Mouse (Mus musculus) ZHBTc4 (cell line): ENCODE results near the gene Stambp.

ENCODE experiments used
- DNase-seq: peaks from one replicate; pipeline ENCODE4 v3.0.0-alpha.2; 2011; ENCODE audit warnings: low read depth, low spot score

Stambp gene

DNA sequence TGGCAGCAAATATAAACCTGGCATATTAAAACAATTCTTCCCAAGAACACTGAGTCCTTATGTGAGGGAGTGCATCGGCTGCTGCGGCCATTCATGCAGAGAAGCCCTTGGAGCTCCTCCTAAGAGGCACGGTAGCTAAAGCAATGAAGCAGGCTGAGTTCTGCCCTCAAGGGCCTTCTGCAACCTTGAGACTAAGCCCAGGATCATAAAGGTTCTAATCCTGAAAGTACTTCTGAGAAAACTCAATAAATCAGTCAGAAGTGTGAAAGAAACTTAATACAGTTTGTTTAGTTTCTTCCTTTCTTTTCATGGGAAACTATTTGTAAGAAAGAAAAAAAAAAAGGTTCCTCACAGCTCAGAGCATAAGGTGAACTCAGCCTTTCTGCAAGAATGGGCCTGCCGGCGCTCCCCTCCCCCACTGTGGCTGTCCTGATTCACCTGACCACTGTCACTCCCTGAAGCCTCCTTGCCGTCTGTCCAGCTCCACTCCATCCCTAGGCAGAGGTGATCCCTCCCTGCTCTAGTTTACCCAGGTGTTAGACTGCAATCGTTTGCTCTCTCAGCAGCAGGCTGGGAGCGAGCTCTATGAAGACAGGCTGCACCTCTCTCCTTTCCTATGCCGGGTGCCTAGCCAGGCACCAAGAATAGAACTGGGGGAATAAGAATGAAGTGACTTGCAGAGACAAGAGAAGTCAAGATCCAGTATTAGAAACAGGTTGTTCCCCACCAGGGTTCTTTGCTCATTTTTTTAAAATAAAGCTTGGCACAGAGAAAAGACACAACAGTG is 70.8 kb downstream of the Stambp start:
- DNase-seq = no peak

GRCm38 (mm10) chr6:83500462-83500861 is 72.1 kb downstream of the Stambp start:
- peak; percentile 60 for DNase-seq

GRCm38 (mm10) chr6:83499078-83499477 is 73.5 kb downstream of the Stambp start:
- no peak for DNase-seq

DNA sequence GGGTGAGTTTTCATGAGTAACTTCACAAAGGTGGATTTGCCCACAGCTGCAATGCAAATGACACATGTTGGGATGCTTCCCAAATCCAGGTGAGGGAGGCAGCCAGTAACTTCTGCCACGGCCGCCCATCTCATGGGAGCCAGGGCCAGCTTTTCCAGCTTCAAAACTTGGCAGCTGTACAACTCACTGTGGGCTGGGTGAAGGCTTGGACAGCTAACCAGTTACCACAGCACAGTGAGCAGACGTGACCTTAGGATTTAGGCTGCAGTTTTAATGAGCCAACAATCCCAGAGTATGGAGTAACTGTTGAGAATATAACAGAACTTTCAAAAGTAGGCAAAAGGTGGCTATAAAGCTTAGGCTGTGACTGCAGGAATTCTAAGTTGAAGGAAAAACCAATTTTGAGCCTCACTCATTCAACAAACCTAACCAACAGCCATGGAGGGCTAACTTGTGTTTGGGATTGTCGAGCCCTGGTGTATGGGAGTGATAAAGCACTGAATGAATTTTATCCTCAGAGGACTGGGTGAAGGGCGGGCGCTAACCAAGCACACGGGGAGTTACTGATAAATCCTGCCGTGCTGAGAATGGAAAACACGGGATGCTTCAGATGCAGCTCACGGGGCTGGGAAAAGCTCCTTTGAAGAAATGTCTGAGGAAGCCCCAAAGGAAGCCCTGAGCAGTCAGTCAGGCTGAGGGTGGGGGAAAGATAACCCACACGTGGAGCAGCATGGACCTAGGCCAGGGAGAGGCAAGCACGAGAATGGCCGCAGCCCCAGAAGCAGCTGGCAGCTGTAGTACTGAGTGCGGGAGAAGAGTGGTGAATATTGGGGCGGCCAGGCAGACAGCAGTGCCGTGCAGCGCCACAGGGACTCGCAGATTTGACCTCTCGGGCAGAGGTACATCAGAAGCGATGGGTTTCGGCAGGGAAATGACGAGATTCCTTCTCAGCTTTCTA is 75.5 kb downstream of the Stambp start:
- DNase-seq = no peak

- DNase-seq = no peak
These were observed 76.3 kb downstream of the Stambp start for GRCm38 (mm10) chr6:83496009-83496752.
